Mouse (Mus musculus) cerebellum, adult 2 months (tissue): Measurements from ENCODE around the gene Gm49450. TPM values are rescaled to one million over a fixed set of nuclear protein-coding genes. Genes with fewer than 3 reads are reported as not detected.
A peak's percentile ranks its signal among the peaks of the same experiment; 100 is the strongest.
"Not testable (repeated sequence)": the region's sequence is repeated elsewhere in the genome, so short reads cannot be mapped to it uniquely, and the experiment has no call there.

Experiments used
- DNase-seq, 2 experiments: peaks; one replicate each; pipeline ENCODE4 v3.0.0; 2021
- H3K27ac ChIP-seq: fragments of 200-500 bp; 2 replicates; pipeline ENCODE4 v1.5.1; 2012; ENCODE audit warnings: low read length, control low read depth, inconsistent platforms; ENCODE audit not compliant: insufficient read depth
- H3K27me3 ChIP-seq: fragments of 200-500 bp; 2 replicates; pipeline ENCODE4 v1.6.1; 2012; ENCODE audit warnings: inconsistent platforms, mild to moderate bottlenecking, low read length, moderate library complexity; ENCODE audit not compliant: control insufficient read depth, insufficient read depth
- H3K4me1 ChIP-seq: fragments of 200-500 bp; 2 replicates; pipeline ENCODE4 v1.6.1; 2011; ENCODE audit warnings: low read length; ENCODE audit not compliant: control insufficient read depth, insufficient read depth
- H3K4me3 ChIP-seq: fragments of 200-500 bp; replicated peaks from 2 replicates; pipeline ENCODE3; 2011; ENCODE audit warnings: mild to moderate bottlenecking, low read depth, low read length, control low read depth; ENCODE audit not compliant: insufficient read depth
- CTCF ChIP-seq: fragments of 200-500 bp; IDR thresholded peaks from 2 replicates; pipeline ENCODE4 v1.5.1; 2011; ENCODE audit warnings: low read depth, mild to moderate bottlenecking, control low read depth, low read length, moderate library complexity, borderline replicate concordance; ENCODE audit not compliant: insufficient read depth
- POLR2A ChIP-seq: fragments of 200-500 bp; IDR thresholded peaks from 2 replicates; pipeline ENCODE4 v1.6.1; 2011; ENCODE audit warnings: low read length, control low read depth, borderline replicate concordance; ENCODE audit not compliant: insufficient read depth
- WGBS: fragments of 180-500 bp; shearing (Covaris S2); methylation state at CpG from one replicate; pipeline ENCODE4 v1.1.7; 2018; 5-methylcytosine and 5-hydroxymethylcytosine counted together
- polyA plus RNA-seq: library from polyadenylated mRNA; depleted of rRNA; stranded (reverse); fragments of >200 nt; gene quantifications from 2 replicates; pipeline ENCODE4 v1.2.3, GENCODE M21; 2012

Gm49450 gene
- polyA plus RNA-seq, 1 experiment: 0.75 TPM

- DNase-seq: no peak
- 42% methylated on average over 3 of the region's 3 CpGs for WGBS
- no peaks in the 10 kb centered on the region for H3K27me3 ChIP-seq
- H3K27ac ChIP-seq: no peak overlapping the region
- H3K4me3 ChIP-seq: no peak overlapping the region
- TF ChIP-seq CTCF (no peak), POLR2A (no peak)
- peaks cover 10% of the 10 kb centered on the region; the same call in 1 of the 2 replicates for H3K4me1 ChIP-seq
Observed at GRCm38 (mm10) chr15:98930998-98931397, 22.4 kb downstream of the Gm49450 start.

- no peak overlapping the region for H3K4me3 ChIP-seq
- no peaks in the 10 kb centered on the region for H3K27me3 ChIP-seq
- 41% methylated on average over 8 of the region's 8 CpGs for WGBS
- no peak overlapping the region for H3K27ac ChIP-seq
- H3K4me1 ChIP-seq: peaks cover 7% of the 10 kb centered on the region; the same call in 1 of the 2 replicates
- DNase-seq: no peak
- TF ChIP-seq POLR2A (no peak), CTCF (no peak)
Observed at GRCm38 (mm10) chr15:98930017-98930734, 23.2 kb downstream of the Gm49450 start.

DNA sequence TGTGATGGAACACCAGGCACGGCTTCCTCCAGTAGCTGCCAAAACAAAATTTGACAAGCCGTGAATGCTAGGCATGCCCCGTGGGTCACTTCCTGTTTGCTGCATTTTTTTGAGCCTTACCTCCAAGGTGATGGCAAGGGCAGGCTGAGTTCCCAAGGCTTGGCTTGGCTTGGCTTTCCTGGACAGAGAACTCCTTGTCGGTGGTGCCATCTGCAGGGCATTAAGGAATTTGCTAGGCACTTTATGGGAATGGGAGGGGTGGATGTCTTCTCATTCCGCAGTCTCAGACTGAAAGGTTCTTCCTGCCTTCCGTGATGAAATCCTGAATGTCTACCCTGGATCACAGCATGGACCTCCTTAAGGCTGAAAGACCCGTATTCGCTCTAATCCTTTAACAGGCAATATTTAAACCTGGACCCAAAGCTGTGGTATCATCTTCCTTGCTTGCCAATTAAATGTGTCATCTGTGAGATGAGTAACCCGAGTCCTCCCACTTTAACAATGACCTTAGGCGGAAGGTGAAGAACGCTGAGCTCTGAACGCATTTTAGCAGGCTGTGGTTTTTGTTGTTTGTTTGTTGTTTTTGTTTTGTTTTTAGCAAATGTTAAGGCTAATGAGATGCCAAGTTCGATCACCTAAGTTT is 24.6 kb downstream of the Gm49450 start:
- peak; percentile 84 to 87 for DNase-seq
- Histone ChIP-seq H3K4me3 (no peak overlapping the region), H3K27me3 (no peaks in the 10 kb centered on the region), H3K27ac (no peak overlapping the region), H3K4me1 (peaks cover 7% of the 10 kb centered on the region; the same call in 1 of the 2 replicates)
- no peak for TF ChIP-seq POLR2A
- TF ChIP-seq CTCF: peak; percentile 90
- WGBS: 9% methylated on average over 13 of the region's 13 CpGs

GRCm38 (mm10) chr15:98927566-98927965 is 25.8 kb downstream of the Gm49450 start:
- no peak overlapping the region for H3K4me3 ChIP-seq
- no peak for DNase-seq
- no peak for TF ChIP-seq CTCF
- TF ChIP-seq POLR2A: no peak
- 77% methylated on average over 5 of the region's 5 CpGs for WGBS
- H3K27ac ChIP-seq: no peak overlapping the region
- H3K27me3 ChIP-seq: no peaks in the 10 kb centered on the region
- peaks cover 7% of the 10 kb centered on the region; the same call in 1 of the 2 replicates for H3K4me1 ChIP-seq

GRCm38 (mm10) chr15:98924682-98925081 is 28.7 kb downstream of the Gm49450 start:
- no peak overlapping the region for H3K4me3 ChIP-seq
- no peaks in the 10 kb centered on the region for H3K27me3 ChIP-seq
- no peak for TF ChIP-seq CTCF
- DNase-seq: no peak
- no peak overlapping the region for H3K27ac ChIP-seq
- WGBS: 71% methylated on average over 3 of the region's 3 CpGs
- no peaks in the 10 kb centered on the region; the same call in 1 of the 2 replicates for H3K4me1 ChIP-seq

DNA sequence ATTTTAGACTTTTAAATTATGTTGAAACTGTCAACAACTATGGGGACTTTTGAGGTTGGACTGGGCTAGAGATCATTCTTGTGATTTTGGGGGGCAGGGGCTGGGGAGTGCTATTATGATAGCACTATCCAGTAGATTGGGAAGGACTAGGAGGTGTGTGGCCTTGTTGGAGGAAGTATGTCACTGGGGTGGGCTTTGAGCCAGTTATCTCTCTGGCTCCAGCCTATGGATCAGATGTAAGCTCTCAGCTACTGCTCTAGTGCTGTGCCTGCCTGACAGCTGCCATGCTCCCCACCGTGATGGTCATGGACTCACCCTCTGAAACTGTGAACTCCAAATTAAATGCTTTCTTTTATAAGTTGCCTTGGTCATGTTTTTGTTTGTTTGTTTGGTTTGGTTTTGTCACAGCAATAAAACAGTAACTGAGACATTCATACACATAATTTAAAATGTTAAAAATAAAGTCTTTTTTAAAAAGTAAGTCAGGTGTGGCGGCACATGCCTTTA is 30.3 kb downstream of the Gm49450 start:
- DNase-seq: no peak
- Histone ChIP-seq H3K27ac (no peak overlapping the region), H3K4me3 (no peak overlapping the region), H3K4me1 (no peaks in the 10 kb centered on the region), H3K27me3 (no peaks in the 10 kb centered on the region)
- TF ChIP-seq POLR2A: no peak
- TF ChIP-seq CTCF: no peak
- WGBS: 59% methylated on average over 2 of the region's 2 CpGs

- TF ChIP-seq POLR2A: no peak
- no peak for TF ChIP-seq CTCF
- Histone ChIP-seq H3K27me3 (no peaks in the 10 kb centered on the region), H3K27ac (no peak overlapping the region), H3K4me3 (no peak overlapping the region), H3K4me1 (no peaks in the 10 kb centered on the region)
- no peak for DNase-seq
- WGBS: 11% methylated on average over 3 of the region's 3 CpGs
Observed at GRCm38 (mm10) chr15:98922581-98922980, 30.8 kb downstream of the Gm49450 start.

DNA sequence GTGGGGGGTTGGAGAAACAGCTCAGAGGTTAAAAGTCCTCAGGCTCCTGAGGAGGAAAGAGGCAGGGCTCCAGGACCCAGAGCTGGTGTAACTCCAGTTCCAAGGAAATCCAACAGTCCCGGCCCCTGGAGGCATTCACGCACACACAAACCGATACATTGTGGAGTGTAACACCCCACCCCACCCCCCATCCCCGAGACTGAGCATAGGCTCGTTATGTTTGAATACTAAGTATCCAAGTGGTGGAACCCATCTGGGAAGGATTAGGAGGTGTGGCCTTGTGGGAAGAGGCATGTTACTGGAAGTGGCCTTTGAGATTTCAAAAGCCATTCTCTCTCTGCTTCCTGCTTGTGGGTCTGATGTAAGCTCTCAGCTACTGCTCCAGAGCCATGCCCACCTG is 31.8 kb downstream of the Gm49450 start:
- no peaks in the 10 kb centered on the region; the same call in 1 of the 2 replicates for H3K4me1 ChIP-seq
- no peak overlapping the region for H3K4me3 ChIP-seq
- no peaks in the 10 kb centered on the region for H3K27me3 ChIP-seq
- no peak for DNase-seq
- TF ChIP-seq CTCF (no peak), POLR2A (no peak)
- no peak overlapping the region for H3K27ac ChIP-seq
- WGBS: 79% methylated on average over 5 of the region's 5 CpGs

DNA sequence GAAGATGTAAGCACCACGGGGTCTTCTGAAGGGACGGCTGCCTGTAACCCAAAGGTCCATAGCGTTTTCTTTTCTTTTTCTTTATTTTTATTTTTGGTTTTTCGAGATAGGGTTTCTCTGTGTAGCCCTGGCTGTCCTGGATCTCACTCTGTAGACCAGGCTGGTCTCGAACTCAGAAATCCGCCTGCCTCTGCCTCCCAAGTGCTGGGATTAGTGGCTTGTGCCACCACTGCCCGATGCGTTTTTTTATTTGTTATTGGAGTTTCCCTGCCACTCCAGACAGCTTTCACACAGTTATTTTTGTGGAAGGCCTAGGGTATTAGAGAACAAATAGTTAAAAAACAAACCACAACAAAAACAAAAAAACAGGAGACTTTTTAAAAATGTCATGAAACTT is 34.9 kb downstream of the Gm49450 start:
- H3K27ac ChIP-seq: peak overlapping the region; percentile 57; the same call in 1 of the 2 replicates
- peak overlapping the region; percentile 75 for H3K4me3 ChIP-seq
- WGBS: 14% methylated on average over 8 of the region's 8 CpGs
- DNase-seq, H3K27me3 ChIP-seq, H3K4me1 ChIP-seq: not testable (repeated sequence)
